Mouse (Mus musculus): ENCODE results near the gene Rpl13a.

The Rpl13a gene

GRCm38 (mm10) chr7:45161612-45162473 lies 33.3 kb upstream of the Rpl13a start:
- TF ChIP-seq CTCF (conservative IDR thresholded peaks at IDR 0.05; ENCODE audit: low read length): peak; percentile 15
- TF ChIP-seq POU5F1 (IDR thresholded peaks at IDR 0.05; ENCODE audit: borderline replicate concordance, low read length): no peak
- peaks cover 37% of the 10 kb centered on the region for H3K27me3 ChIP-seq (ENCODE audit: insufficient read depth, low read length)
- H3K4me3 ChIP-seq (replicated peaks; ENCODE audit: low read length): peak overlapping the region; percentile 62
- H3K4me1 ChIP-seq (replicated peaks; ENCODE audit: low read depth, low read length): peaks cover 49% of the 10 kb centered on the region
- H3K9me3 ChIP-seq (ENCODE audit: low read length): no peaks in the 10 kb centered on the region
- peaks cover 38% of the 10 kb centered on the region for H3K36me3 ChIP-seq (ENCODE audit: insufficient read depth, low read length)

GRCm38 (mm10) chr7:45160866-45161265 lies 32.3 kb upstream of the Rpl13a start:
- Histone ChIP-seq H3K36me3 (ENCODE audit: insufficient read depth, low read length) (peaks cover 38% of the 10 kb centered on the region), H3K4me1 (replicated peaks; ENCODE audit: low read depth, low read length) (peaks cover 51% of the 10 kb centered on the region), H3K27me3 (ENCODE audit: insufficient read depth, low read length) (peaks cover 29% of the 10 kb centered on the region), H3K4me3 (replicated peaks; ENCODE audit: low read length) (no peak overlapping the region), H3K9me3 (ENCODE audit: low read length) (no peaks in the 10 kb centered on the region)
- no peak for TF ChIP-seq NANOG (IDR thresholded peaks at IDR 0.05; ENCODE audit: borderline replicate concordance, low read length)
- TF ChIP-seq POU5F1 (IDR thresholded peaks at IDR 0.05; ENCODE audit: borderline replicate concordance, low read length): no peak
- no peak for TF ChIP-seq CTCF (conservative IDR thresholded peaks at IDR 0.05; ENCODE audit: low read length)

DNA sequence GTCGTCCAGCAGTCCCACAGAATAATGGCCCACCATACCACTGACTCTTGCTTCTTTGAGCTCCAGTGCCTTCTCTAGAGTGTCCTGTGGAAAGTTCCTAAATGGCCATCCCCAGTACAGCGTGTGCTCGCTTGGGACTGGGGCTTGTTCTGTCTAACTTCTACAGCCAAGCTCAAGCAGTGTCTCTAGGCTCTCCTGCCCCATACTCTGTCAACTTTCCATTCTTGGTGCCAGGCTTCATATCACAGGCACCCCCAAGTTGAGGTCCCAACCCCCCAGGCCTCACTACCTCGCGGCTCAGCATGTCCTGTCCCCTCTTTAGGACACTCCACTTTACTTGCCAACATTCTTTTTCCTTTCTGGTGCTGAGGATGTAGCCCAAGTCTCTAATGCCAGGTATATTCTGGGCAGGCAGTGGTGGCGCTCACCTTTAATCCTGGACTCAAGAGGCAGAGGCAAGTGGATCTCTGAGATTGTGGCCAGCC lies 31.8 kb upstream of the Rpl13a start:
- no peak for TF ChIP-seq POU5F1 (IDR thresholded peaks at IDR 0.05; ENCODE audit: borderline replicate concordance, low read length)
- TF ChIP-seq CTCF (conservative IDR thresholded peaks at IDR 0.05; ENCODE audit: low read length): no peak
- no peak for TF ChIP-seq NANOG (IDR thresholded peaks at IDR 0.05; ENCODE audit: borderline replicate concordance, low read length)
- Histone ChIP-seq H3K4me1 (replicated peaks; ENCODE audit: low read depth, low read length) (peaks cover 51% of the 10 kb centered on the region), H3K27me3 (ENCODE audit: insufficient read depth, low read length) (peaks cover 23% of the 10 kb centered on the region), H3K9me3 (ENCODE audit: low read length) (no peaks in the 10 kb centered on the region), H3K4me3 (replicated peaks; ENCODE audit: low read length) (no peak overlapping the region), H3K36me3 (ENCODE audit: insufficient read depth, low read length) (peaks cover 38% of the 10 kb centered on the region)

DNA sequence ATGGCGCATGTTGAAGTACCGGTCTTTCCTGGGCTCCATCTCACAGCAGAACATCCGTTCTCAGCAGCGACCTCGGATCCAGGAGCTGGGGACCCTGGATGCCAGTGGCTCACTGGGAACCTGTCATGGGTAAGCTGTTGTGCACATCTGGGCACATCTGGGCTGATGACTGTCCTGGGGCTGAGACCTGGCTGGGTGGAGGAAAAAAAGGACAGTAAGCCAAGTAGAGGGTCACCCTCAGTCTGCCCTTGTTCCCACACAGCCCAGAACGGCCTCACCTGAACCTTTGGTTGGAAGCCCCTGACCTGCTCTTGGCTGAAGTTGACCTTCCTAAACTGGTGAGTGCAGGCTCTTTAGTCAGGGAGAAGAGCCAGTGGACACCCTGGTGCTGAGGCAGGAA lies 30.4 kb upstream of the Rpl13a start:
- Histone ChIP-seq H3K9me3 (ENCODE audit: low read length) (no peaks in the 10 kb centered on the region), H3K36me3 (ENCODE audit: insufficient read depth, low read length) (peaks cover 38% of the 10 kb centered on the region), H3K4me1 (replicated peaks; ENCODE audit: low read depth, low read length) (peaks cover 43% of the 10 kb centered on the region), H3K27me3 (ENCODE audit: insufficient read depth, low read length) (peaks cover 10% of the 10 kb centered on the region), H3K4me3 (replicated peaks; ENCODE audit: low read length) (no peak overlapping the region)
- no peak for TF ChIP-seq CTCF (conservative IDR thresholded peaks at IDR 0.05; ENCODE audit: low read length)

GRCm38 (mm10) chr7:45157459-45157858 lies 28.9 kb upstream of the Rpl13a start:
- H3K4me3 ChIP-seq (replicated peaks; ENCODE audit: low read length): no peak overlapping the region
- H3K36me3 ChIP-seq (ENCODE audit: insufficient read depth, low read length): peaks cover 38% of the 10 kb centered on the region
- H3K27me3 ChIP-seq (ENCODE audit: insufficient read depth, low read length): peaks cover 1% of the 10 kb centered on the region; the same call in 1 of the 2 replicates
- peaks cover 39% of the 10 kb centered on the region for H3K4me1 ChIP-seq (replicated peaks; ENCODE audit: low read depth, low read length)
- no peak for TF ChIP-seq CTCF (conservative IDR thresholded peaks at IDR 0.05; ENCODE audit: low read length)
- no peak for TF ChIP-seq NANOG (IDR thresholded peaks at IDR 0.05; ENCODE audit: borderline replicate concordance, low read length)
- TF ChIP-seq POU5F1 (IDR thresholded peaks at IDR 0.05; ENCODE audit: borderline replicate concordance, low read length): no peak
- no peaks in the 10 kb centered on the region for H3K9me3 ChIP-seq (ENCODE audit: low read length)

- Histone ChIP-seq H3K4me3 (replicated peaks; ENCODE audit: low read length) (peak overlapping the region; percentile 51), H3K4me1 (replicated peaks; ENCODE audit: low read depth, low read length) (peaks cover 41% of the 10 kb centered on the region), H3K36me3 (ENCODE audit: insufficient read depth, low read length) (peaks cover 48% of the 10 kb centered on the region), H3K9me3 (ENCODE audit: low read length) (no peaks in the 10 kb centered on the region), H3K27me3 (ENCODE audit: insufficient read depth, low read length) (no peaks in the 10 kb centered on the region)
- TF ChIP-seq POU5F1 (IDR thresholded peaks at IDR 0.05; ENCODE audit: borderline replicate concordance, low read length) (no peak), NANOG (IDR thresholded peaks at IDR 0.05; ENCODE audit: borderline replicate concordance, low read length) (no peak), CTCF (conservative IDR thresholded peaks at IDR 0.05; ENCODE audit: low read length) (no peak)
These were observed 27.6 kb upstream of the Rpl13a start for GRCm38 (mm10) chr7:45156206-45156605.

GRCm38 (mm10) chr7:45155590-45155989 lies 27.0 kb upstream of the Rpl13a start:
- TF ChIP-seq NANOG (IDR thresholded peaks at IDR 0.05; ENCODE audit: borderline replicate concordance, low read length): no peak
- Histone ChIP-seq H3K27me3 (ENCODE audit: insufficient read depth, low read length) (no peaks in the 10 kb centered on the region), H3K9me3 (ENCODE audit: low read length) (no peaks in the 10 kb centered on the region), H3K4me1 (replicated peaks; ENCODE audit: low read depth, low read length) (peaks cover 47% of the 10 kb centered on the region), H3K4me3 (replicated peaks; ENCODE audit: low read length) (peak overlapping the region; percentile 51), H3K36me3 (ENCODE audit: insufficient read depth, low read length) (peaks cover 50% of the 10 kb centered on the region)

DNA sequence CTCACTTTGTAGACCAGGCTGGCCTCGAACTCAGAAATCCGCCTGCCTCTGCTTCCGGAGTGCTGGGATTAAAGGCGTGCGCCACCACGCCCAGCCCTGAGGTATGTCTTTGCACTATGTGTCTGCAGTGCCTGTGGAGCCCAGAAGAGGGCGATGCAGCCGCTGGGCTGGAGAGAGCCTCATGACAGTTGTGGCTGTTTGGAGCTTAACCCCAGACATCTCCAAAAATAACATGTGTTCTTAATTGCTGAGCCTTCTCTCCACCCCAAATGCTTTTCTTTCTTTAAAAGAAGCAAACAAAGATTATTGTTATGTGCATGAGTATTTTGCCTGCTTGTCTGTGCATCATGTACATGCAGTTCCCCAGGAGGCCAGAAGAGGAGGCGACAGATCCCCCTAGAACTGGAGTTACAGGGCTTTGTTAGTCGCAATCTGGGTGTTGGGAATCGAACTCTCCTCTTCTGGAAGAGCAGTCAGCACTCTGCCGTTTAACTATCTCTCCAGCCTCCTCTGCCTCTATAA lies 26.5 kb upstream of the Rpl13a start:
- TF ChIP-seq NANOG (IDR thresholded peaks at IDR 0.05; ENCODE audit: borderline replicate concordance, low read length): no peak
- TF ChIP-seq CTCF (conservative IDR thresholded peaks at IDR 0.05; ENCODE audit: low read length): peak; percentile 69

More for the DNA sequence above, 26.5 kb upstream of the Rpl13a start:
- Histone ChIP-seq H3K9me3 (ENCODE audit: low read length) (no peaks in the 10 kb centered on the region), H3K4me1 (replicated peaks; ENCODE audit: low read depth, low read length) (peaks cover 52% of the 10 kb centered on the region), H3K27me3 (ENCODE audit: insufficient read depth, low read length) (no peaks in the 10 kb centered on the region), H3K36me3 (ENCODE audit: insufficient read depth, low read length) (peaks cover 45% of the 10 kb centered on the region), H3K4me3 (replicated peaks; ENCODE audit: low read length) (peak overlapping the region; percentile 89)
